Mouse (Mus musculus) ES-Bruce4 (cell line): Measurements from ENCODE around the gene Hrct1. TPM values are rescaled to one million over a fixed set of nuclear protein-coding genes. Genes with fewer than 3 reads are reported as not detected.
A peak's percentile ranks its signal among the peaks of the same experiment; 100 is the strongest.

Experiments used
- H3K27ac ChIP-seq: 2 replicates; pipeline ENCODE4 v1.5.1; 2012; ENCODE audit warnings: low read length, inconsistent platforms; ENCODE audit not compliant: insufficient read depth
- H3K27me3 ChIP-seq: 2 replicates; pipeline ENCODE4 v1.6.1; 2012; ENCODE audit warnings: mild to moderate bottlenecking, low read length, inconsistent platforms; ENCODE audit not compliant: control insufficient read depth, poor library complexity, insufficient read depth, severe bottlenecking
- H3K36me3 ChIP-seq: 2 replicates; pipeline ENCODE4 v1.6.1; 2012; ENCODE audit warnings: inconsistent platforms, mild to moderate bottlenecking, low read length, moderate library complexity; ENCODE audit not compliant: control insufficient read depth, poor library complexity, insufficient read depth, severe bottlenecking
- H3K4me1 ChIP-seq: one replicate; pipeline ENCODE4 v1.8.1; 2011; ENCODE audit warnings: low read length; ENCODE audit not compliant: control insufficient read depth, insufficient read depth
- H3K4me3 ChIP-seq: 2 replicates; pipeline ENCODE4 v1.5.1; 2011; ENCODE audit warnings: low read depth, mild to moderate bottlenecking, low read length
- H3K9ac ChIP-seq: 2 replicates; pipeline ENCODE4 v1.6.1; 2012; ENCODE audit warnings: low read depth, mild to moderate bottlenecking, inconsistent platforms; ENCODE audit not compliant: poor library complexity, severe bottlenecking
- H3K9me3 ChIP-seq: replicated peaks from 2 replicates; pipeline ENCODE4 v1.6.1; 2012; ENCODE audit warnings: mild to moderate bottlenecking, low read length, inconsistent platforms; ENCODE audit not compliant: control insufficient read depth, poor library complexity, insufficient read depth, severe bottlenecking
- CTCF ChIP-seq: IDR thresholded peaks from one replicate; pipeline ENCODE4 v1.8.1; 2011; ENCODE audit warnings: low read depth, low read length
- EP300 ChIP-seq: IDR thresholded peaks from 2 replicates; pipeline ENCODE4 v1.6.1; 2011; ENCODE audit warnings: low read depth, low read length; ENCODE audit not compliant: insufficient read depth
- POLR2A ChIP-seq: IDR thresholded peaks from one replicate; pipeline ENCODE4 v1.8.1; 2011; ENCODE audit warnings: low read length; ENCODE audit not compliant: insufficient read depth
- polyA plus RNA-seq: library from polyadenylated mRNA; stranded (reverse); fragments of >200 nt; gene quantifications from 2 replicates; pipeline ENCODE4 v1.2.4, GENCODE M21; 2011; ENCODE audit warnings: low read depth; ENCODE audit not compliant: missing spikeins, insufficient read depth, insufficient read length

Gene Hrct1
- polyA plus RNA-seq, 1 experiment, result not detected

DNA sequence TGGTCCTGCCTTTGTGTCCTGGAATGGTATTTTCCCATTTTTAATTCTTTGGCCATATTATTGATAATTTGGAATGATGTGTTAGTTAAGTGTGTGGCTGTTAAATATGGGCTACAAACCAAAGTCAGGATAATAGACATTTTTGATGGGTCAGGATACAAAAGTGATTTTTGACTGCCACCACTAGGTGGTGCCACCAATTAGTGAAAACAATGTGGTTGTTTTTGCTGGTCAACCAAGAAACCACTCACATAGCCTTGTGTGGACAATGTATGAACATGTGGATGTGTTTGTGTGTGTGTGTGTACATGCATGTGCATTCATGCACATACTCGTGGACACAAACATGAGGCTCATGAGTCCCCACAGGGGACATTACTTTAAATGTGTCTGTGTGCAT is 2.2 kb upstream of the Hrct1 start:
- Histone ChIP-seq H3K27ac (no peak overlapping the region), H3K27me3 (no peaks in the 10 kb centered on the region), H3K4me1 (no peaks in the 10 kb centered on the region), H3K9me3 (no peaks in the 10 kb centered on the region), H3K36me3 (no peaks in the 10 kb centered on the region), H3K9ac (no peak overlapping the region), H3K4me3 (no peak overlapping the region)
- TF ChIP-seq EP300 (no peak), CTCF (peak; percentile 15)

DNA sequence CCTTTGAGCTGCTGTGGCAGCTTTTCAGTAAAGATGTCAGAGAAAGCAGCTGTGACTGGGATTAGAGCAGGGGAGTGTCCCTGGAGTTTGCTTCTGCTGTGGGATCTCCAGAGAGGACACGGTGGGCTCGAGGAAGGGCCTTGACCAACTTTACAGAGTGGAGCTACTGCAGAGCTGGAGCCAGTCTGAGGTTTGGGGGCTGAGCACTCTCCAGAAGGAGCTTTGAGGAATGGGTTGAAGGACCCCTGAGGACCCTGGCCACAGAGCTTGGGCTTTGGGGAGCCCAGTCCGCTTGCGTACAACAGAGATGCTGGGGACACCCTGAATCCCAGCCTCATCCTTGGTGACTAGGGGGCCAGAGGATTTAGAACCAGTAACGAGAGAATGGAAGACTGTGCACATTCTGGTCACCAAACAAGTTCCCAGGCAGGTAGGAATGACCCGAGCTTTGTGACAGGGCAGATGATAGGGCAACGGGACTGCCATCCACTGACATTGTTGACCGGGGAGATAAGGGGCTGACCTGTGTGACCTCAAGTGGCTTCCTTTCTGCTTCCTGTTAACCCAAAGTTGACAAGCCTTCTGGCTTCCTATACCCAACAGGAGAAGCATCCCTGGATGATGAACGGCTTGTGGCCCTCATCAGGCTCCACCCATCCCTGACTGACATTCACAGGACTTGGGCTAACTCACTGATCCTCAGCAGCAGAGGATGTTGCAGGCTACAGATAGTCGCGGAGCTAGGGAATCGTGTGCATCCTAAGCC is 577 bp upstream of the Hrct1 start:
- Histone ChIP-seq H3K9ac (no peak overlapping the region), H3K36me3 (no peaks in the 10 kb centered on the region), H3K4me3 (no peak overlapping the region), H3K27me3 (no peaks in the 10 kb centered on the region), H3K27ac (no peak overlapping the region), H3K9me3 (no peaks in the 10 kb centered on the region), H3K4me1 (no peaks in the 10 kb centered on the region)
- TF ChIP-seq POLR2A (no peak), EP300 (no peak), CTCF (no peak)

DNA sequence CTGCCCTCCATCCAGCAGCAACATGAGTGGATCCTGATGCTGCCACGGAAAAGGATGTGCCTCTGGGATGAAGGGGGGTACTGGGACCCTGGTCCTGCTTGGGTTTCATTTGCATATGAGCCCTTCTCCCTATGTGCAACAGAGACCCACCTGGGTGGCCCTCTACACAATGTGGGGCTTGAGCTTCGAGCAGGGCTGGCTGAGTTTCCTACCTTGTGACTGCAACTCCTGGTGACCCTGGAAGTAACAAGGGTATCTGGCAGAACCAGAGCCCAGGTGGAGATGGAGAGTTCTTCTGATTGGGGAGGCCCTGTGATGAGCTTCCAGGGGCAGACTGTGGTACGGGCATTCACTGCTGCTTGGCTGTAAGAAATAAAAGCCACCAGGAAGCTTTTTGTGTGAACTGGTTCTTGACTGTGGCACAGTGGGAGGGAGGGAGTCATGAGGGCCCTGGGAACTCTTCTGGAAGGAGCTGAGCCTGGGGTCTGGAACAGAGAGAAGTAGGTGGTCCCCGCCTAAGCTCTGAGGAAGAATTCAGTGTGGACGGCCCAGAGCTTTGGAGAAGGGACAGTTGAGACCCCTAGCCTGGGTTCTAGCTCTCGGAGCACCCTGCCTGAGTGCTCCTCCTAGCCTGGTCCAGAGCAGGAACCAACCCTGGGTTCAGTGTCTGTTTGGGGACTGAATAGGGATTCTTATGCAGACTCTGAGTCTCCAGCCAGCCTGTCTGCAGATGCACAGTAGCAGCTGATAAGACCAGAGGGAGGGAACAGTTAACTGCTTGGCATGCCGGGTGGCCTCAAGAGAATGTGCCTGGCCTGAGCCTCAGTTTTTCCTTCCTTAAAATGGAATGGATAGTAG is 959 bp downstream of the Hrct1 start:
- TF ChIP-seq CTCF (no peak), EP300 (no peak), POLR2A (no peak)
- Histone ChIP-seq H3K4me3 (no peak overlapping the region), H3K36me3 (no peaks in the 10 kb centered on the region), H3K9me3 (no peaks in the 10 kb centered on the region), H3K27me3 (no peaks in the 10 kb centered on the region), H3K4me1 (no peaks in the 10 kb centered on the region), H3K27ac (no peak overlapping the region), H3K9ac (no peak overlapping the region)

GRCm38 (mm10) chr4:43728576-43728954 is 1.6 kb downstream of the Hrct1 start:
- TF ChIP-seq POLR2A (no peak), CTCF (no peak), EP300 (no peak)
- no peaks in the 10 kb centered on the region for H3K36me3 ChIP-seq
- H3K9me3 ChIP-seq, result no peaks in the 10 kb centered on the region
- H3K4me1 ChIP-seq, result no peaks in the 10 kb centered on the region
- H3K9ac ChIP-seq, result no peak overlapping the region
- no peaks in the 10 kb centered on the region for H3K27me3 ChIP-seq
- no peak overlapping the region for H3K27ac ChIP-seq
- no peak overlapping the region for H3K4me3 ChIP-seq

DNA sequence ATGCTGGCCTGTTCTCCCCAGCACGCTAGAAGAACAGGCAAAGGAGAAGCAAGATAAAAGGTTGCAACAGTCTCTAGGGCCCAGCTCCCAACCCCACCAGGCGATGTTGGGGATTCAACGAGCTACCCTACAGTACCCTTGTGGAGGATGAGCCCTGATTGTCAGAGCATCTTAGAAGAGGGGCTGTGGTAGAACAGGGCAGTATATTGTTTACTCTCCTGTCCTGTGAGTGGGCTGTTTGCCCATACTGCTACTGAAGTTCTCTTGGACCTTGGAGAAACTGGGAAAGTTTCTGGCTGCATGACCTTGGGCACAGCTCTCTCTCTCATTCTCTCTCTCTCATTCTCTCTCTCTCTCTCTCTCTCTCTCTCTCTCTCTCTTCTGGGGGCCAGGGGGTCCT is 2.1 kb downstream of the Hrct1 start:
- Histone ChIP-seq H3K27ac (no peak overlapping the region), H3K4me1 (no peaks in the 10 kb centered on the region), H3K36me3 (no peaks in the 10 kb centered on the region), H3K4me3 (no peak overlapping the region), H3K9ac (no peak overlapping the region), H3K9me3 (no peaks in the 10 kb centered on the region), H3K27me3 (no peaks in the 10 kb centered on the region)
- TF ChIP-seq POLR2A, result no peak

- H3K9ac ChIP-seq, result no peak within 1 kb of the TSS
- no peak within 1 kb of the TSS for H3K4me3 ChIP-seq
- TF ChIP-seq EP300 (no peak), CTCF (no peak), POLR2A (no peak)
- H3K27me3 ChIP-seq, result no peaks in the 10 kb centered on the region
- no peak within 1 kb of the TSS for H3K27ac ChIP-seq
- no peaks in the 10 kb centered on the region for H3K36me3 ChIP-seq
- H3K9me3 ChIP-seq, result no peaks in the 10 kb centered on the region
- H3K4me1 ChIP-seq, result no peaks in the 10 kb centered on the region
These were observed 3.0 kb downstream of the Hrct1 start, which contains the start of gene Spaar for GRCm38 (mm10) chr4:43729794-43730550. Gene Spaar, plus strand, starts transcription at chr4:43730034.
